Mouse (Mus musculus) layer of hippocampus, adult 18-20 months (tissue): ENCODE data around the gene Gm21188. TPM values are rescaled to one million over a fixed set of nuclear protein-coding genes. Genes with fewer than 3 reads are reported as not detected.
"Not testable (repeated sequence)": the region's sequence is repeated elsewhere in the genome, so short reads cannot be mapped to it uniquely, and the experiment has no call there.

Experiments
- DNase-seq, 2 experiments: peaks; one replicate each; pipeline ENCODE4 v3.0.0; 2022; ENCODE audit warnings: low spot score in 2 of 2
- total RNA-seq, 2 experiments: library from RNA; stranded (reverse); gene quantifications; 2 replicates each; pipeline ENCODE4 v1.2.3; 2021

Gm21188 gene
- total RNA-seq, 2 experiments from 2014 or later: 0.40 TPM; not detected in 1

DNA sequence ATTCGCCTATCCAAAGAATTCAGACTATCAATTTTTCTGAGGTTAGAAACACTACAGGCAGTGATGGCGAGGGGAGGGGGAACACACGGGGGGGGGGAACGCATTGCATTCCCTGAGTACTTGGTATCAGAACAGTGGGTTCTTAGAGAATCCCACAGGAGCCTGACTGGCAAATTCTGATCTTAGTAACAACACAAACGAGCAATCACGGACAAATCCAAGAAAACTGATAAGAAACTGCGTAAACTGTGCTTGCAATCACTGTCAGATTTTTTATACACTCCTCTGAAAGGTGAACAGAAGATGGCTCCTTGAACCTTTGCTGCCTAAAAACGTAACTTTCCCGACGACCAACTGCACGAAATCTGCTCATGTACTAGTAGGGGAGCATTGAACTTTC, 24.6 kb downstream of the Gm21188 start:
- DNase-seq: not testable (repeated sequence)

DNA sequence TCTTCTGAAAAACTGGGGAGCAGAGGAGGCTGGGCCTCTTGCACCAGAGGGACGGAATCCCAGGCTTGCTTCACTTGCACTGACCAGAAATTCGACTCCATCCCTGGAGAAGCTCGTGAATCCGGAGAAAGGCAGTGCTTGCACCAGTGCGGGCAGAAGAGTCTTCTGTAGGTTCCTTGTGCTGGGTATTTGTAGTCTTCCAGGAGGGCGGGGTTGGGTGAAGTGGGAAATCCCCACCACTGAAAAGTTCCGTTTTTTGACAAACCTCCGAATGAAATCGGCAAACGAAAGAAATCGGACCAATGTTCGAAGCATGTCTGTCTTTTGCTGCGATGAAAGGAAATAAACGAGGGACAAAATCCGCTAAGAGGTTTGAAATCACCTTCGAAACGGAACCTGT, 25.1 kb downstream of the Gm21188 start, which contains the start of gene Gm36079:
Gene Gm36079, minus strand, starts transcription at position 101 of the 400 bp plus-strand sequence.
- DNase-seq: not testable (repeated sequence)

DNA sequence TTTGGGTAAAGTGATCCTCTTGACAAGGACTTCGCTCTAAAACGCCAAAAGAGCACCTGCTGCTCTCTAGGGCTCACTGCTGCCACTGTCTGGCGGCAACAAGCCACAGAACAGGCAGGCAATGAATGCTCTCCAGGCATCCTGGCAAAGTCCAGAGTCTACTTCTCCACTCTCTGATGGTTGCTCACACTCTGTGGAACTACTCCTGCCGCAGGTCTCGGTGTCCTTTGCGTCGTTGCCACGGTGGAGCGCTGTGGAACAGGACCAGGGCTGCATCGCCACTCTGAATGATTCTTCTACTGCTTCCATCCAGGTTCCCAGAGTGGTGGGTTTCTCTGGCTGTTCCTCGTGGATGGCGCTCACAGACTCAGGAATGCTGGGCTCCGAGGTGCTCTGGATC, 25.6 kb downstream of the Gm21188 start:
- not testable (repeated sequence) for DNase-seq

DNA sequence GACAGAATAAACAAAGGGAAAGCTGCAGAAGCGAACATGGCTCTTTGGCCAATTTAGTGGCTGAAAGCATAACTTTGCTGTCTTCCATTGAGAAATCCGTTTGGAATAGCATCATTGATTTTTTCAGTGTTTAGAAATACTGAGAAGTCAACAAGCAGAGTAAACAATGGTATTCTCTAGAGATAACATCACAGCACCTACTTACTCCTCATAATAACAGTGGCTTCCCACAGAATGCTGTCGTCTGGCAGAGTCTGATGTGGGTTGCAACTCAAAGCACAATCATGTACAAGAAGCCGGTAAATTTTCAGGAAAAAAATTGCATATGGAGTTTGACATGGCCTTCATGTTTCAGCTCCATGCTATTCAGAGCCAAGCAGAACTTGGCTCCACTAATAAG, 26.4 kb downstream of the Gm21188 start:
- peak; percentile 4 to 30 for DNase-seq

DNA sequence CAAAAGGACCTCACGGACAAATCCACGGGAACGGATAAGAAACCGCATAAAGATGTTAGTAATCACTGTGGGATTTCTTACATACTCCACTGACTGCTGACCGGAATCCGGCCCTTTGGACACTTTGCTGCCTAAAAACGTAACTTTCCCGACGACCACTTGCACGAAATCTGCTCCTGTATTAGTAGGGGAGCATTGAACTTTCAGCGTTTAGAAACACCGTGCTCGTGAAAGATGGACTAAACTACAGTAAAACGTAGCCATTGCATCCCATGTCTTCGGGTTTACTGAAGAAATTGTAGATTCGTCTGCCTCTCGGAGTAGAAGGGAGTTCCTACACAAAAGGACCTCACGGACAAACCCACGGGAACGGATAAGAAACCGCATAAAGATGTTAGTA, 27.0 kb downstream of the Gm21188 start:
- not testable (repeated sequence) for DNase-seq

DNA sequence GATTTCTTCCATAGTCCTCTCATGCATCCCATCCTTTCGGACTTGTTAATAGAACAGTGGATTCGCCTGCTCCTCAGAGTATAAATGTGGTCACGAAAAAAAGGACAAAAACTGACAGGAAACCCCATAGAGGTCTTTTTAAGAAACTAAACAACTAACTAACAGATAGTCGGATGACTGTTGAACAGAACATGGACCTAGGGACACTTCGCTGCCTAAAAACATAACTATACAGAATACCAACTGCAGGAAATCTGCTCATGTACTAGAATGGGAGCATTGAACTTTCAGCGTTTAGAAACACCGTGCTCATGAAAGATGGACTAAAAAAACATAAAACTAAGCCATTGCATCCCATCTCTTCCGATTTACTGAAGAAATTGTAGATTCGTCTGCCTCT, 27.4 kb downstream of the Gm21188 start:
- DNase-seq: not testable (repeated sequence)

DNA sequence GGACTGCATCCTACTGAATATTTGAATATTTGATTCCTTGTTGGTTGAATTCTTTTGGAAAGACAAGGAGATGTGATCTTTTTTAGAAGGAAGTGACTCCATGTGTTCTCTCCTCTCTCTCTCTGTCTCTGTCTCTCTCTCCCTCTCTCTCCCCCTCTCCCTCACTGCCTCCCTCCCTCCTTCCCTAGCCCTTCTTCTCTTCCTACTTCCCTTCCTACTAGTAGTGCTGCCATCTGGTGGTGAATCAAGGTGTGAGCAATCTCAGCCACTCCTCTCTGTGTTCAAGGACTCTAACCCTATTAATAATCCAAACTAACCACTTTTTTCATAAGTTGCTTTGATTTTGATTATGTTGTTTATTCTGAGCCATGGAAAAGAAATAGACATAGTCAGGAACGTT, 30.5 kb downstream of the Gm21188 start:
- not testable (repeated sequence) for DNase-seq

DNA sequence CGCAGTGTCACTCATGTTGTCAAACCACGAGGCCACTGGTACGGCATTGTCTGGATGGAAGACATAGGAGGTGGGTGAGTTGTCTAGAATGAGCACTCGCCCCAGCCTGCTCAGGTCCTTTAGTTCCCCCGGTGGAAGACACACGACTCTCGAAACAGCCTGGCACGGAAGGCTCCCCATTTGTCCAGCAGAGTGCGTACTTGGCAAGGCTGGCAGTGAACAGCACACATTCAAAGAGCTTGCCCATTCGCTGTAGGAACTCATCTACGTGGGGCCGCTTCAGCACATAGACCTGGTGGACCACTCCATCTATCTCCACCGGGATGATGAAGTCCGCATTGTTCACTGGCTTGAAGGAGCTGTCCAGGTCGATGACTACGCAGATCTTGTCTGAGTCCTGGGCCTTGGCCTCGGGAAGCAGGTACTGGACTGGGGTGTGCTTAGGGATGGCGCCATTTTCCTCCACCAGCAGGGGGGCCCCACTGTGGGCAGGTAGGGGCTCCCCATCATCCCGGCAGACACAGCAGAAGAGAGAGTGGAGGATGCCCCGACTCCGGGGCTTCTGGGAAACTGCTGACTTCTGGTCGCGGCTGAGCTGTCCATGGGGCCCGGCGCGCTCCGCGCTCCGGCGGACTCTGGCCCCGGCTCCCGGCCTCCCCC, 36.5 kb downstream of the Gm21188 start:
- DNase-seq: not testable (repeated sequence)

DNA sequence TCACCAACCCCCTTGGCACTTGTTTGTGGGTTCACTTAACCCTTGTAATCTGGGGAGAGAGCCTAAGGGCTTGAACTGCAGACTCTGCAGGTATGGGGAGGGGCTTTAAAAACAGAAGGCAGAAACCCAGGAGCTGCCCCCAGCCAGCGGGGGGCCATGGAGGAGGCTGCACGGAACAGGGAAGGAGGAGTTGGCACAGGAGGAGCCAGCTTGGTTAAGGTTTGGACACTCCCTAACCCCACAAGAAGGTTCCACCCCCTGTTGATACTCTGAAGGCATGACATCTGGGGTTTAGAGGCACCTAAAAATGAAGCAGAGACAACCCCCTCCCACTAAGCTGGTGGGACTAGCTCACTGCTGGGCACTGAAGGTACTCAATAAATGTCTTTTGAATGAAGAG, 38.0 kb downstream of the Gm21188 start:
- not testable (repeated sequence) for DNase-seq

DNA sequence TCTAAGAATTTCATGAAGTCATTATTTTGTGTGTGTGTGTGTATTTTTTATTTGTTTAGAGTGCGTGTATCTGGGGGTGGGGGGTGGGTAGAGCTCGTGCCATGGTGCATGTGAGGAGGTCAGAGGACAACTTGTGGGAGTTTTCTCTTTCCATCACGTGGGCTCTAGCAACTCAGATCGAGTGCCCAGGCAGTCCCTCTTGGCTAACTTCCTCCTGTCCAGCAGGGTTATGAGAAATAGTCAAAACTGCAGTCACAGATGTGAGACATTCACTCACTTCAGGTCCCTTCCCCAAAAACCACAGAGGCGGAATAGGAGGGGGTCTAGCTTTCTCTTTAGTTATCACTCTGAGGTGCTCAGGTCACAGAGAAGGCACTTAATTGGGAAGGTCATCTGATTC, 38.5 kb downstream of the Gm21188 start:
- not testable (repeated sequence) for DNase-seq

DNA sequence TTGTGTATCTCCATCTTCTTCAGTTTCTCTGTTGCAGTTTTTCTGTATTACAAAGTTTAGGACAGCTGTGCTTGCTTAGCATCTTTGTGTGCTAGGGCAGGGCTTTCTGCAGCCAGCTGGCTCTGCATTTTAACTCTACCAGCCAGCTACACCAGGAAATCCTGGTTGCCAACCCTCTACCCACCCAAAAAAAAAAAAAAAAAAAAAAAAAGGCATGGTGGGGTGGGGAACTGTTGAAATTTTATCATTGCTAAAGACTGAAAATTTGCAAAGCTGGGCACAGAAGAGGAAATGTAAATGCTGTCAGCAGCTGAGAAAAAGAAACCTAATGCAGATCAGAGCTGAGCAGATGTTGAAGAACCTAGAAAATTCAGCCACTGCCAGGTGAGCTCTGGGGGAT, 41.9 kb downstream of the Gm21188 start:
- not testable (repeated sequence) for DNase-seq

DNA sequence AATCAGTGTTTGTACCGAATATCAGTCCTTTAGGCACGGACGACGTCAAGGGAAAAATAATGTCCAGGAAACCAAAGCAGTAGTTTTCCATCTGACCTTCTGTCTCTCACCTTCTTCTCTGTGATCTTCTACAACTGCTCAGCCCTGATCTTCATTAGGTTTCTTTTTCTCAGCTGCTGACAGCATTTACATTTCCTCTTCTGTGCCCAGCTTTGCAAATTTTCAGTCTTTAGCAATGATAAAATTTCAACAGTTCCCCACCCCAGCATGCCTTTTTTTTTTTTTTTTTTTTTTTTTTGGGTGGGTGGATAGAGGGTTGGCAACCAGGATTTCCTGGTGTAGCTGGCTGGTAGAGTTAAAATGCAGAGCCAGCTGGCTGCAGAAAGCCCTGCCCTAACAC, 52.8 kb downstream of the Gm21188 start:
- not testable (repeated sequence) for DNase-seq

DNA sequence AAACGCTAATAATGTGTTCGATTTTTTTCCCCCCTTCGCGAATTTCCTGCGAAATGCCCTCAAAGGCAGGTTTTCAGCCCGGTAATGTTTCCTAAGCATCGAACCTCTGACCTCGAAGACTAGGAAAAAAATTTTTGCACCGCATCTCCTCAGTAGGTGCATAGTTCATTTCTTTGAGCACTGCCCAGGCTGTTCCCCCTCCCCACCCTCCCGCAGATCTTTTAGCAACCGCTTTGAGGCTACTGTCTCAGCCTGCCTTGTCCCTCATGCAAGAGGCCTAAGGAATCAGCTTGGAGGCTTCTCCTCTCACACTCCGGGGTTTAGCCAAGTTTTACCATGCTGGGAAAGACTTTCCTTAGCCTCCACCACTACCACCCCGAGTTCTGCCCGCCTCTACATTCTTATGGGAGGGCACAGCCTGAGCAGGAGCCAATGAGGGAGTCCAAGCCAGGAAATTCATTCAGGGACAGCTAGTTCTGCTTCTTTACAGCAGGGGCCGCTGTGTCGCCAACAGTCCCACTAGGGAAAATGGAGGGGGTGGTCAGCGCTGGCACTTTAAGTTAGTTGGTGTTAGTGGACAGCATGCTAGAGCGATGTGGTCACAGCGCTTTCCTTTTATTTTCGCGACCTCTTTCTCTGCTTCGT, 53.4 kb downstream of the Gm21188 start:
- DNase-seq: not testable (repeated sequence)

DNA sequence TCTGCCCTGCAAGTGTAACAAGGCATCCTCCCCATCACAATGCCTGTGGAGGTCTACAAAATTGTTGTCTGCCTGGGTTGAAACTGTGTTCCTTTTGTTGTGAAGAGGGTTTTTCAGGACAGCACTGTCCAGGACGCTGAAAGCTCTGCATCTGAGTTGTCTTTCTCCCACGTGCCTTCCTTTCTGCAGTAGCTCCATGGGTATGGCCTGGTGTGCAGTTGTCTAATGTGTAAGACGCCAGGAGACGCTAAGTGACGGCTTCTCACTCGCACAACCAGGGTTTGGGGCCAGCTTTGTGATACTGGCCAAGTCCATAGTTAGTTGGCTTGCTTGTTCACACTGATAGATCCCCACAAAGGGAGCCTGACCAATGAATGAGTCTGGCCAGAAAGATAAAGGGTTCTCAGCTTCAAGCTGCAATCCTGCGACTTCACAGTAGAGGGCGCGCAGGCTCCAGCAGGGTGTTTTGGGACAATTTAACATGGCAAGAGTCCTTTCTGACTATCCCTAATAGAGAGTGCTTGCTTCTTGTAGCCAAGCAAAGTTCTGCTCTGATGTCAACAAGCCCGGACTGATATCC, 60.0 kb downstream of the Gm21188 start:
- DNase-seq: not testable (repeated sequence)

DNA sequence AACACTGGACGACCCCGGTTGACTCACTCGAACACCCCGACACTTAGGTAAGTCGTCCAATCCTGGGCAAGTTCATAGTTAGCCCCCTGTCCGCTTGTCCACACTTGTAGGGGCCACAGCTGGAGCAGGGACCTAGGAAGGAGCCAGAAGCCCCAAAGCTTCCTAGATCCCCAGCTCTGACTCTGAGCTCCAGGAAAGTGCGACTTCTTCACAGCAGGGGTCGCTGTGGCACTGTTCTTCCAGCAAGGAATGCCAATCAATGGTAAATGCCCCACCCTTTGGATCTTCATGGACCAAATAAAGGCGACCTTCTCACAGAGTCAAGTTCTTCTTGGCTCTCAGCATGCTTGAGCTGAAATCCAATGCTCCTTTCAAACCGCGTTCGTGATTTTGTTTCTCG, 60.7 kb downstream of the Gm21188 start:
- not testable (repeated sequence) for DNase-seq

Other genes with a start within 250 kb of the Gm21188 start
- not detected for gene AF067063, start 222.0 kb downstream of the Gm21188 start, total RNA-seq
- gene D13Ertd608e, start 216.2 kb downstream of the Gm21188 start, total RNA-seq: not detected
- gene Tcstv1, start 157.4 kb downstream of the Gm21188 start, total RNA-seq: not detected
- not detected for gene Gm21761, start 122.9 kb downstream of the Gm21188 start, total RNA-seq
- not detected for gene B020031M17Rik, start 101.4 kb downstream of the Gm21188 start, total RNA-seq
- not detected for gene Gm36079, start 25.2 kb downstream of the Gm21188 start, total RNA-seq
- gene Gm20767, start 88.1 kb upstream of the Gm21188 start, total RNA-seq: not detected
- not detected for gene Gm21818, start 120.2 kb upstream of the Gm21188 start, total RNA-seq
- gene Gm21762, start 163.8 kb upstream of the Gm21188 start, total RNA-seq: not detected
- not detected for gene Gm21731, start 186.9 kb upstream of the Gm21188 start, total RNA-seq
- gene AF067061, start 210.9 kb upstream of the Gm21188 start, total RNA-seq: not detected
- not detected for gene BC147527, start 248.2 kb upstream of the Gm21188 start, total RNA-seq